Mouse (Mus musculus): ENCODE measurements at regions not wholly inside any gene's neighbourhood (a gene's known extent, or its start where the extent isn't known, plus 50 kb on each side); places are given as distances from the start of the nearest gene placed in this dataset.

GRCm38 (mm10) chr12:95558706-95559406, 133.2 kb upstream of the Flrt2 start:
- Histone ChIP-seq H3K4me3 (ENCODE audit: low read depth, low read length) (no peak overlapping the region), H3K27me3 (ENCODE audit: insufficient read depth, low read length) (no peaks in the 10 kb centered on the region), H3K27ac (ENCODE audit: low read depth) (no peak overlapping the region), H3K4me2 (ENCODE audit: low read depth, low read length) (no peak overlapping the region), H3K9me3 (ENCODE audit: low read length) (no peaks in the 10 kb centered on the region), H3K9ac (replicated peaks) (no peak overlapping the region), H3K36me3 (replicated peaks; ENCODE audit: insufficient read depth, low read length) (no peaks in the 10 kb centered on the region), H3K4me1 (ENCODE audit: insufficient read depth) (no peaks in the 10 kb centered on the region)
- WGBS (ENCODE audit: insufficient replicate concordance), result 65% methylated on average over 6 of the region's 6 CpGs
- no peak for TF ChIP-seq CTCF (IDR thresholded peaks at IDR 0.05; ENCODE audit: low read depth)
- TF ChIP-seq EP300 (IDR thresholded peaks at IDR 0.05; ENCODE audit: low read depth), result no peak
- no peak for DNase-seq
- ATAC-seq, result no peak

- Histone ChIP-seq H3K9me3 (ENCODE audit: low read length) (no peaks in the 10 kb centered on the region), H3K27me3 (ENCODE audit: insufficient read depth, low read length) (no peaks in the 10 kb centered on the region), H3K4me1 (ENCODE audit: insufficient read depth) (no peaks in the 10 kb centered on the region), H3K36me3 (replicated peaks; ENCODE audit: insufficient read depth, low read length) (no peaks in the 10 kb centered on the region), H3K27ac (ENCODE audit: low read depth) (no peak overlapping the region), H3K9ac (replicated peaks) (no peak overlapping the region), H3K4me3 (ENCODE audit: low read depth, low read length) (no peak overlapping the region), H3K4me2 (ENCODE audit: low read depth, low read length) (no peak overlapping the region)
- ATAC-seq (no peak), DNase-seq (no peak)
- TF ChIP-seq CTCF (IDR thresholded peaks at IDR 0.05; ENCODE audit: low read depth) (no peak), EP300 (IDR thresholded peaks at IDR 0.05; ENCODE audit: low read depth) (no peak)
- 63% methylated on average over 4 of the region's 4 CpGs for WGBS (ENCODE audit: insufficient replicate concordance)
Measured at GRCm38 (mm10) chr12:95563431-95563830, 128.6 kb upstream of the Flrt2 start.

- DNase-seq (no peak), ATAC-seq (no peak)
- Histone ChIP-seq H3K27me3 (ENCODE audit: insufficient read depth, low read length) (no peaks in the 10 kb centered on the region), H3K4me3 (ENCODE audit: low read depth, low read length) (no peak overlapping the region), H3K9ac (replicated peaks) (no peak overlapping the region), H3K27ac (ENCODE audit: low read depth) (no peak overlapping the region), H3K4me1 (ENCODE audit: insufficient read depth) (no peaks in the 10 kb centered on the region), H3K9me3 (ENCODE audit: low read length) (no peaks in the 10 kb centered on the region), H3K4me2 (ENCODE audit: low read depth, low read length) (no peak overlapping the region), H3K36me3 (replicated peaks; ENCODE audit: insufficient read depth, low read length) (no peaks in the 10 kb centered on the region)
- 78% methylated on average over 3 of the region's 3 CpGs for WGBS (ENCODE audit: insufficient replicate concordance)
- TF ChIP-seq CTCF (IDR thresholded peaks at IDR 0.05; ENCODE audit: low read depth) (no peak), EP300 (IDR thresholded peaks at IDR 0.05; ENCODE audit: low read depth) (no peak)
Measured at GRCm38 (mm10) chr12:95576772-95577171, 115.3 kb upstream of the Flrt2 start.

- DNase-seq (no peak), ATAC-seq (no peak)
- Histone ChIP-seq H3K4me1 (ENCODE audit: insufficient read depth) (no peaks in the 10 kb centered on the region), H3K9me3 (ENCODE audit: low read length) (no peaks in the 10 kb centered on the region), H3K27me3 (ENCODE audit: insufficient read depth, low read length) (no peaks in the 10 kb centered on the region), H3K27ac (ENCODE audit: low read depth) (no peak overlapping the region), H3K4me2 (ENCODE audit: low read depth, low read length) (no peak overlapping the region), H3K9ac (replicated peaks) (no peak overlapping the region), H3K36me3 (replicated peaks; ENCODE audit: insufficient read depth, low read length) (no peaks in the 10 kb centered on the region), H3K4me3 (ENCODE audit: low read depth, low read length) (no peak overlapping the region)
- no peak for TF ChIP-seq EP300 (IDR thresholded peaks at IDR 0.05; ENCODE audit: low read depth)
- TF ChIP-seq CTCF (IDR thresholded peaks at IDR 0.05; ENCODE audit: low read depth), result no peak
Measured at GRCm38 (mm10) chr12:95589011-95589410, 103.0 kb upstream of the Flrt2 start.

GRCm38 (mm10) chr12:95619281-95619680, 72.7 kb upstream of the Flrt2 start:
- Histone ChIP-seq H3K27me3 (ENCODE audit: insufficient read depth, low read length) (no peaks in the 10 kb centered on the region), H3K4me2 (ENCODE audit: low read depth, low read length) (no peak overlapping the region), H3K4me1 (ENCODE audit: insufficient read depth) (no peaks in the 10 kb centered on the region), H3K27ac (ENCODE audit: low read depth) (no peak overlapping the region), H3K4me3 (ENCODE audit: low read depth, low read length) (no peak overlapping the region), H3K9ac (replicated peaks) (no peak overlapping the region), H3K9me3 (ENCODE audit: low read length) (no peaks in the 10 kb centered on the region), H3K36me3 (replicated peaks; ENCODE audit: insufficient read depth, low read length) (no peaks in the 10 kb centered on the region)
- TF ChIP-seq EP300 (IDR thresholded peaks at IDR 0.05; ENCODE audit: low read depth) (no peak), CTCF (IDR thresholded peaks at IDR 0.05; ENCODE audit: low read depth) (no peak)
- 41% methylated on average over 1 of the region's 1 CpGs for WGBS (ENCODE audit: insufficient replicate concordance)
- no peak for ATAC-seq
- no peak for DNase-seq

- no peaks in the 10 kb centered on the region for H3K9me3 ChIP-seq (ENCODE audit: low read length)
- DNase-seq (peak; percentile 60), ATAC-seq (peak; percentile 27; the same call in 1 of the 2 replicates)
- no peak overlapping the region for H3K9ac ChIP-seq (replicated peaks)
- no peaks in the 10 kb centered on the region for H3K27me3 ChIP-seq (ENCODE audit: insufficient read depth, low read length)
- H3K27ac ChIP-seq (ENCODE audit: low read depth), result no peak overlapping the region
- no peaks in the 10 kb centered on the region for H3K36me3 ChIP-seq (replicated peaks; ENCODE audit: insufficient read depth, low read length)
- H3K4me3 ChIP-seq (ENCODE audit: low read depth, low read length), result no peak overlapping the region
- TF ChIP-seq CTCF (IDR thresholded peaks at IDR 0.05; ENCODE audit: low read depth) (no peak), EP300 (IDR thresholded peaks at IDR 0.05; ENCODE audit: low read depth) (no peak)
- H3K4me2 ChIP-seq (ENCODE audit: low read depth, low read length), result no peak overlapping the region
- WGBS (ENCODE audit: insufficient replicate concordance), result 57% methylated on average over 1 of the region's 1 CpGs
- H3K4me1 ChIP-seq (ENCODE audit: insufficient read depth), result peaks cover 3% of the 10 kb centered on the region; the same call in 1 of the 2 replicates
Measured at GRCm38 (mm10) chr12:95631029-95631428, 61.0 kb upstream of the Flrt2 start.

GRCm38 (mm10) chr12:95636647-95637046, 55.4 kb upstream of the Flrt2 start:
- no peak for TF ChIP-seq EP300 (IDR thresholded peaks at IDR 0.05; ENCODE audit: low read depth)
- TF ChIP-seq CTCF (IDR thresholded peaks at IDR 0.05; ENCODE audit: low read depth), result no peak
- H3K36me3 ChIP-seq (replicated peaks; ENCODE audit: insufficient read depth, low read length), result no peaks in the 10 kb centered on the region

More at GRCm38 (mm10) chr12:95636647-95637046, 55.4 kb upstream of the Flrt2 start:
- ATAC-seq, result no peak
- Histone ChIP-seq H3K9ac (replicated peaks) (no peak overlapping the region), H3K4me2 (ENCODE audit: low read depth, low read length) (no peak overlapping the region), H3K27ac (ENCODE audit: low read depth) (no peak overlapping the region), H3K27me3 (ENCODE audit: insufficient read depth, low read length) (no peaks in the 10 kb centered on the region), H3K9me3 (ENCODE audit: low read length) (no peaks in the 10 kb centered on the region), H3K4me3 (ENCODE audit: low read depth, low read length) (no peak overlapping the region), H3K4me1 (ENCODE audit: insufficient read depth) (no peaks in the 10 kb centered on the region)
- DNase-seq, result no peak

All from liver, postnatal 0 days (tissue).